Mouse (Mus musculus) cortical plate, adult 2 months (tissue): ENCODE results near the gene Kctd17. TPM values are rescaled to one million over a fixed set of nuclear protein-coding genes. Genes with fewer than 3 reads are reported as not detected.

Experiments used
- H3K27ac ChIP-seq: fragments of 200-500 bp; 2 replicates; pipeline ENCODE4 v1.5.1; 2012; ENCODE audit warnings: low read length, control low read depth, inconsistent platforms; ENCODE audit not compliant: insufficient read depth
- H3K4me1 ChIP-seq: fragments of 200-500 bp; 2 replicates; pipeline ENCODE4 v1.6.1; 2011; ENCODE audit warnings: low read length; ENCODE audit not compliant: control insufficient read depth, insufficient read depth
- H3K4me3 ChIP-seq: fragments of 200-500 bp; 2 replicates; pipeline ENCODE4 v1.5.1; 2011; ENCODE audit warnings: mild to moderate bottlenecking, low read length, control low read depth; ENCODE audit not compliant: insufficient read depth
- CTCF ChIP-seq: fragments of 200-500 bp; IDR thresholded peaks from 2 replicates; pipeline ENCODE4 v1.5.1; 2011; ENCODE audit warnings: mild to moderate bottlenecking, control low read depth, low read length; ENCODE audit not compliant: insufficient read depth; ENCODE audit errors: extremely low read depth
- POLR2A ChIP-seq: fragments of 200-500 bp; IDR thresholded peaks from 2 replicates; pipeline ENCODE4 v1.6.1; 2011; ENCODE audit warnings: mild to moderate bottlenecking, low read length, control low read depth; ENCODE audit not compliant: insufficient read depth; ENCODE audit errors: extremely low read depth
- polyA plus RNA-seq: library from polyadenylated mRNA; depleted of rRNA; stranded (reverse); fragments of >200 nt; gene quantifications from 2 replicates; pipeline ENCODE4 v1.2.3, GENCODE M21; 2012

Gene Kctd17
- polyA plus RNA-seq, 1 experiment = 526 TPM

DNA sequence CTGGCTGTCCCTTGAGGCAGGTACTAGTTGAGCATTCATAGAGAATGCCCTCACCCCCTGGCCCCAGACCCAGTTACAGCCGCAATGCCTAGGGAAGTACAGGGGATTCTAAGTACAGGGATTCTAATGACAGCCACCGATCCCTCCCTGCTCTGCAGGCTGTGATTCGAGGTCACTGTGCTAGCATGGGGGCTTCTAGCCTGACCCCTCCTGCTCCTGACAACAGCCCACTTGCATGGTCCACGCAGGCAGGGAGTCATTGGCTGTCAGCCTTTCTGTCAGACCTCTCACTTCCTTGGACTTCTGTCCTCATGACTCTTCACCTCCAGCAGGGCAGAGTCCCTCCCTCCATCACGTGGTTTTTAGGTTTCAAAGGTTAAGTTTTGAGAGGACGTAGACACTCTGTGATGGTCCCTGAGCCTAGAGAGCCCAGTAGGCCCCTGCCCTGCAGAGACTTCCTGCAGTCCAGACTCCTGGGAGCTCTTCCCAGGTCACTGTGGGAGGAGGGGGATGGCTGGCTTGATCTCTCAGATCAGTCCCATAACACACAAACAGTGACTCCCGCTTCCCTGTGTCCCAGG lies 3.3 kb downstream of the Kctd17 start:
- Histone ChIP-seq H3K27ac (no peak overlapping the region), H3K4me1 (peaks cover 7% of the 10 kb centered on the region), H3K4me3 (no peak overlapping the region)
- TF ChIP-seq CTCF (no peak), POLR2A (no peak)

DNA sequence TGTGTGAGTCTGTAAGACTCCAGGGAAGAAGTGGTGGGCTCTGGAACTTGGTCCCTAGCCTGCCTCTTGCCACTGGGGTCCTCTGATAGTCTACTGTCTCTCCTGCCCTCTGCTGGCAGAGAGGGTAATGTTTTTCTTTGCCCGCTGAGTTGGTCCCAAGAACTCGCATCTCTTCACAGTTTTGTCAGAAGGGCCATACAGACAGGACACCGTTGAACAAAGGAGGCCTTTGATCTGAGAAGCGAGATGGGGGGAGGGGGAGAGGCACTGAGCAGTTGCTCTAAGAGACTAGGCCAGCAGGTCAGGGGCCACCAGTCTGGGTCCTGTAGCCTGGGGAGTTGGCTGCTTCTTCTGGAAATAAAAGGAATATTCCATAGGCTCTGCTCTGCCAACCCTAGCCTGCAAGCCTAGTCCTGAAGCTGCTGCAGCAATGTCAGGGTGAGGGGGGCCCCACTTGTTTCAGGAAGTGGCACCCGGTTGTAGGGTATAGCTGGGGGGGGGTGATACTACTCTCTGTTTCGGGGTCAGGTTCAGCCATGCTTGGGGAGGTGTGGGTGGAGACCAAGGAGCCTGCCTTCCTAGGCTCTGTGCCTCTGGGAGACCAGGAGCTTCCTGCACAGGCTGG lies 6.6 kb downstream of the Kctd17 start:
- peak; percentile 78 for TF ChIP-seq CTCF
- no peak for TF ChIP-seq POLR2A
- Histone ChIP-seq H3K4me1 (peaks cover 10% of the 10 kb centered on the region), H3K4me3 (no peak overlapping the region), H3K27ac (0 out of 2 replicates have a peak overlapping the region, but pooled peaks have one; percentile 5)

DNA sequence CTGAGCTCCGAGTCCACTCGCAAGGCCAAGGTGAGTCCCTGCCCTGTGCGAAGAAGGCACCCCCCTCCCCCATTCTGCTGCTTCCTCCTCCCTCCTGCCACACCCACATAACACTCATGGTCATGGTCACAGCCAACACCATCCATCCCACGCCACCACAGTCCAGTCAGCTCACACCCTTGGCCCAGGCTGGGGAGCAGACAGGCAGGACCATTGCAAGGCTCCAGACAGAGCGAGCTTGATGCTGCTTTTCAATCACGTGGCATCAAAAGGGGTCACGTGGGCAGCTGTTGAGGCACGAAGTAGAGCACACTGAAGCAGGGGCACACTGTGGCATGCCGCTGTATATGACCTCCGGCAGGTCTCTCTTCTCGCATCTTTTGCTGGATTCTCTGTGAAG lies 7.3 kb downstream of the Kctd17 start:
- H3K27ac ChIP-seq = no peak overlapping the region
- H3K4me3 ChIP-seq = no peak overlapping the region
- TF ChIP-seq CTCF (no peak), POLR2A (0 out of 2 replicates have a peak, but pooled peaks have one; percentile 5)
- H3K4me1 ChIP-seq = peaks cover 10% of the 10 kb centered on the region

DNA sequence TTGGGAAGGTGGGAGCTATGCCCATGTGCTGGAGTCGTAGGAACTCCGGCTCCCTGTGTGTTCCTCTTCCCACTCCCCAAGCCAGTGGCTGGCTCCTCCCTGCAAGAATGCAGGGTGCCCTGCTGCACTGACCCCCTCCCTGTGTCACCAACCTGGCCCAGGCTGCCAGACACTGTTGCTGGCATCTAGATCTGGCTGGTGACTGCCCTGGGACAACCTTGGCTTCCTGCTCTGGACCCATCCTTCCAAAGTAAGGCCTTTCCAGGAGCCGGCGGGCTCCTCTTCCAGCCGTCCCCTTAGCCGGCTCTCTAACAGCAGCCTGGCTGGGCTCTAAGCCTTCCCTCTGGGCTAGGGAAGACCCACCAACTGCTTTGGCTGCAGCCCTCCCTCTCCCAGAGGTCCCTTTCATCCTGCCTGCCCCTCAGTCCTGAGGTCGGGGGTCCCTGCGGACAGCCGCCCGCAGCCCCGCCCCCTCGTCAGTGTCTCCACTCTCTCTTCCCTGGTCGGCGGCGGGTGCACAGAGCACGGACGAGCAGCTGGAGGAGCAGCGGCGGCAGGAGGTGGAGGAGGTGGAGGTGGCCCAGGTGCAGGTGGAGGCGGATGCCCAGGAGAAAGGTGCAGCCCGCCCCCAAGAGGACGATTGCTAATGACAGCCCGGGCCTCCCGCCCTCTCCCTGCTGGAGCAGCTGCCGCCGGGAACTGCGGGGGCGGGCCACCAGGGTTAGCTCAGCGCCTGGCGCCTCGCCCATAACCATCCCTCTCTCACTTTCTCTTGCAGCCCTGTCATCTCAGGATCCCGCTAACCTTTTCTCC lies 8.2 kb downstream of the Kctd17 start:
- no peak for TF ChIP-seq POLR2A
- no peak for TF ChIP-seq CTCF
- H3K27ac ChIP-seq = peak overlapping the region; percentile 94
- peaks cover 10% of the 10 kb centered on the region for H3K4me1 ChIP-seq
- no peak overlapping the region for H3K4me3 ChIP-seq

DNA sequence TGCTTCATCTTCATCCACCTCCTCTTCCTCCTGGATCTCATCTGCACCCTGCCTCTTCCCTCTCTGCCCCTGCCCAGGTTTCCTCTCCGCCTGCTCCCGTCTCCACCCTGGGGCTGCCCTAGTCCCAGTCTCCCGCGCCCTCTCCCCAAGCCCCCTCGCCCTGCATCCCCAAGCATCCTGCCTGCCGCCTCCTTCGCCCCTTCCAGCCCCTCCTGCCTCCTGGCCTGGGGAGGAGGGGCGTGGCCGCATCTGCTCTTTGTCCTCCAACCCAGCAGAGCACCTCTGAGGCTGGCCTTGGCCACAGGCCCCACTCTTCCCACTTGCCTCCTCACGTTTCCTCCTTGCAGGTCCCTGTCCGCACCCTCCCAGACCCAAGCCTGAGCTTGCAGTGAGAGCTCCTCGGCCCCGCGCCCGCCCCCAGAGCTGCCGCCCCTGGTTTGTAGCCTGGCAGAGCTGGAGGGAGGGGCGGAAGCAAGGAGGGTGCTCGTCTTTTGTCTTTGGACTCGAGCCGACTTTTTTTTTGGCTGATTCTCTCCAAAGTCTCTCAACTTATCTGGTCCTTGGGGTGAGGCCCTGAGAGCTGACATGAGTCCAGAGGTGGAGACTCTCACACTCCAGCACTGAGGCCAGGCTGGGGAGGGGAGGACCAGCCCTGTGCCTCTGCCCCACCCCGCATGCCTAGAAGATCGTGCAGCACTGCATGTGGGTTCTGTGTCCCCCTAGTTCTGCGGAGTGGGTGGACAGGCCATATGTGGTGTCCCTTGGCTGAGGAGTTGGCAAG lies 9.1 kb downstream of the Kctd17 start:
- Histone ChIP-seq H3K4me1 (peaks cover 10% of the 10 kb centered on the region), H3K4me3 (no peak overlapping the region), H3K27ac (peak overlapping the region; percentile 83)
- TF ChIP-seq CTCF (no peak), POLR2A (no peak)

DNA sequence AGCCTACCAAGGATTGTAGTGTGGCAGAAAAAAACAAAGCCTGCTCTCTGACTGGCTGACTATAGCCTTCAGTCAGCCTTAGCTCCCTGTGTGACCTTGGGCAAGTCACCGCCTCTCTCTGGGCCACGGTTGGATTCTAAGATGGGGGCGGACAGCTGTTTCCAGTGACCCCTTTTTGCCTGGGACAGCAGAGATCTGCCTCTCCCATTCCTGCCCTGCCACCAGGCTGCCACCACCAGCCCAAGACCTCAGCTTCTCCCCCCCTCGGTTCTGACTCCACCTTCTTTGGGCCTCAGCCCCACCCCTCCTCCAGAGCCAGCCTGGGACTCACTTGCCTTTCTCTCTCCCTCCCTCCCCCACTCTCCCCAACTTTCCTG lies 9.6 kb downstream of the Kctd17 start:
- Histone ChIP-seq H3K4me1 (peaks cover 10% of the 10 kb centered on the region), H3K4me3 (no peak overlapping the region), H3K27ac (no peak overlapping the region)
- no peak for TF ChIP-seq CTCF
- no peak for TF ChIP-seq POLR2A

DNA sequence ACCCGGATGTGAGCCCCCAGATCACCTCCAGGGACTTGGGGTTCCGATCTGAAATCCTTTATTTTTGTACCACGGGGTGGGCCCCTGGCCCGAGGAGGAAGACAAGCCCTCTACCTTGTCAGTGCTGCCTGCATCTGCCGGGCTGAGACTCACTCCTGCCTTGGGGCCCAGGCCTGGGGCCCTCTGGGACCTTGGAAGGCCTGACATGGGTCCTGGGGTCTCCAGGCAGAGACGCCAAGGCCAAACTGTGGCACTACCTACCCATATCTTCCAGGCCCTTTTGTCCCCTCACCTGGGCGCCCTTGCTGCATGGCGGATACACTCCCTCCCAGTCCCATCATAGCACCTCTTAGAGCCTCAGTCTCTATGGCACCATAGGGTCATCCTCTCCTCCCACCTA lies 10.1 kb downstream of the Kctd17 start:
- TF ChIP-seq POLR2A (no peak), CTCF (no peak)
- Histone ChIP-seq H3K4me3 (no peak overlapping the region), H3K27ac (no peak overlapping the region), H3K4me1 (peaks cover 10% of the 10 kb centered on the region)

DNA sequence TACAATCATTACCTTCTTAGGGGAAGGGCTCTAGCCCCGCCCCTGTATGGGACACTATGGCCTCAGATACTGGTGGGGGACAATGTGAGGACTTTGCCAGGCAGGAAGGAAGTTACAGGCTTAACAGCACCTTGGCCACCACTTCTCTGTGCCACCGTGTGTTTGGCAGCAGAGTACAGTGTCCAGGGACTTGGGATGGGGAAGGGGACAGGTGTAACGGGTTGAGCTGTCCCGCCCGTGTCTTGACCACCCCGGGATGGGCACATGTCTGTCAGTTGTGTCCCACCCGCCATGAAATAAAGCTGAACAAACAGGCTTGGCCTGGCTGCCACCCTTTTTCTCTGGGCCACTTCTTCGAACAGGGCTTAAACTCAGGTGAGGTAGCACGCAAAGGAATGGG lies 10.6 kb downstream of the Kctd17 start:
- no peak overlapping the region for H3K4me3 ChIP-seq
- TF ChIP-seq POLR2A = no peak
- H3K27ac ChIP-seq = no peak overlapping the region
- H3K4me1 ChIP-seq = peaks cover 10% of the 10 kb centered on the region

DNA sequence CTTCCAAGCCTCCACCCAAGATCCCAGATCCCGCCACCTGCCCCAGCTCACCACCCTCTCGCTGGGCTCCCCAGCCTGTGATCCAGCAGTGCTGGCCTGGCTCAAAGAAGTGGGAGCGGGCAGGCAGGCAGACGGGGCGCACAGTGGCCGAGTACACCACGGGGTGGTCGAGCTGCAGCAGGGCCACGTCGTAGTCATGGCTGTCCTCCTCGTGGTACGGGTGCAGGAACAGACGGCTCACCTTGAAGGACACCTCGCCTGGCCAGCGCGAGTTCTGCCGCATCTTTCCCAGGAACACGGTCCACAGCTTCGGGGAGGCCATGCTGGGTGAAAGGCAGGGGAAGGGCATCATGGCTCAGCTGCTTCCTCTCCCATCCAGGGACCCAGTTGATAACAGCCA lies 13.9 kb downstream of the Kctd17 start:
- Histone ChIP-seq H3K4me1 (peaks cover 4% of the 10 kb centered on the region), H3K27ac (no peak overlapping the region), H3K4me3 (no peak overlapping the region)
- TF ChIP-seq CTCF (no peak), POLR2A (no peak; the same call in 1 of the 2 replicates)

DNA sequence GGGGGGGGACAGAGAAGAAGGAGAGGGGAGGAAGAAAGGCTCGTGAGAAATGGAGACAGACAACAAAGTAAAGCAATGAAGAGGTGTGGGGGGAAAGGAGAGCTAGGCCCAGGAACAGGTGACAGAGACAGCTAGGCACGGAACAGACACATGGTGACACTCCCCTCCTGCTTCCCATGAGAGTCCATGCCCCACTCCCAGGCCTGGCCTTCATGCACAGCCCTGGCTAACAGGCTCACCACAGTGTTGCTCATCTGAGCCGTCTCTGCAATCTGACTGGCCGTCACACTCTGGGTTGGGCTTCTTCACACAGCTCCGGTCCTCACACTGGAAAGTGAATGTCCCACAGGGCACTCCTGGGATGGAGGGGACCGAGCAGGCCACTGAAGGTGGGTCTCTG lies 15.5 kb downstream of the Kctd17 start:
- no peak overlapping the region for H3K4me3 ChIP-seq
- no peak for TF ChIP-seq POLR2A
- no peak for TF ChIP-seq CTCF
- no peak overlapping the region for H3K27ac ChIP-seq
- H3K4me1 ChIP-seq = no peaks in the 10 kb centered on the region
